Mouse (Mus musculus) CH12.LX (cell line): ENCODE measurements around the gene Klk1b3.

Experiments used
- CHD1 ChIP-seq: IDR thresholded peaks from 2 replicates; pipeline ENCODE4 v1.6.1; 2012; ENCODE audit warnings: low read depth, low read length, improper control_type of control experiment, inconsistent platforms
- CTCF ChIP-seq, 2 experiments: IDR thresholded peaks in 1 of 2; conservative IDR thresholded peaks in 1 of 2; 2 replicates each; pipeline ENCODE4 v1.5.1; 2011 to 2012; ENCODE audit warnings: low read depth in 2 of 2, low read length in 2 of 2, improper control_type of control experiment in 1 of 2, inconsistent platforms in 1 of 2, mild to moderate bottlenecking in 1 of 2, moderate library complexity in 1 of 2
- MYC ChIP-seq: IDR thresholded peaks from 2 replicates; pipeline ENCODE4 v1.6.1; 2011; ENCODE audit warnings: low read depth, mild to moderate bottlenecking, improper control_type of control experiment, low read length
- NRF1 ChIP-seq: IDR thresholded peaks from 2 replicates; pipeline ENCODE4 v1.6.1; 2014; ENCODE audit warnings: low read depth, mild to moderate bottlenecking, inconsistent platforms, low read length, improper control_type of control experiment, moderate library complexity
- POLR2A ChIP-seq: IDR thresholded peaks from 2 replicates; pipeline ENCODE4 v1.6.1; 2011; ENCODE audit warnings: low read depth, mild to moderate bottlenecking, improper control_type of control experiment, low read length
- ZNF384 ChIP-seq: IDR thresholded peaks from 2 replicates; pipeline ENCODE4 v1.6.1; 2012; ENCODE audit warnings: low read depth, low read length, improper control_type of control experiment, inconsistent platforms

DNA sequence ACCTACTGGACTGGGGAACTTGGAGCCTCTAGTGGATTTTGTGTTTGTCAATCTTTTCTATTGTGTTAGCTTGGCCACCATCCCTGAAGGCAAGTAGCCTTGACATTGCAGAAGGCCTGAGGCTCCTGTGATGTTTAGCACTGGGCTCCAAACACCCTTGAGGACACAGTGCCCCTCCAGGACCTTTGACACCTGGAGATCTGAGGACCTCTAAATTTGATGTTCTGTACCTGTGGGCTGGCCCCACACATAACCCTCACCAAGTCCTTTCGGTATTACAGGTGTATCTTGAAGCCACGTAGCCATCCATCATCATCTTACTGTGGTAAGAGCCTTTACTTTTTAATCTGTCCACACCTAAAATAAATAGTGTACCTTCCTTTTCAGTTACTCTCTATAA, 50.0 kb downstream of the Klk1b3 start:
- TF ChIP-seq CTCF (conservative IDR thresholded peaks at IDR 0.05 in 1 of 2, IDR thresholded peaks at IDR 0.05 in 1 of 2; ENCODE audit: low read depth in 2 of 2, low read length in 2 of 2) = no peak
- TF ChIP-seq POLR2A = no peak
- no peak for TF ChIP-seq ZNF384
- TF ChIP-seq CHD1 = no peak
- TF ChIP-seq NRF1 = no peak
- no peak for TF ChIP-seq MYC
